Mouse (Mus musculus) retina, embryonic 14.5 days (tissue): ENCODE data around the gene Sh3glb1.
"Not testable (repeated sequence)": the region's sequence is repeated elsewhere in the genome, so short reads cannot be mapped to it uniquely, and the experiment has no call there.

Experiments used
- DNase-seq: peaks from one replicate; pipeline ENCODE4 v3.0.0-alpha.2; 2015; ENCODE audit warnings: low spot score

Gene Sh3glb1

DNA sequence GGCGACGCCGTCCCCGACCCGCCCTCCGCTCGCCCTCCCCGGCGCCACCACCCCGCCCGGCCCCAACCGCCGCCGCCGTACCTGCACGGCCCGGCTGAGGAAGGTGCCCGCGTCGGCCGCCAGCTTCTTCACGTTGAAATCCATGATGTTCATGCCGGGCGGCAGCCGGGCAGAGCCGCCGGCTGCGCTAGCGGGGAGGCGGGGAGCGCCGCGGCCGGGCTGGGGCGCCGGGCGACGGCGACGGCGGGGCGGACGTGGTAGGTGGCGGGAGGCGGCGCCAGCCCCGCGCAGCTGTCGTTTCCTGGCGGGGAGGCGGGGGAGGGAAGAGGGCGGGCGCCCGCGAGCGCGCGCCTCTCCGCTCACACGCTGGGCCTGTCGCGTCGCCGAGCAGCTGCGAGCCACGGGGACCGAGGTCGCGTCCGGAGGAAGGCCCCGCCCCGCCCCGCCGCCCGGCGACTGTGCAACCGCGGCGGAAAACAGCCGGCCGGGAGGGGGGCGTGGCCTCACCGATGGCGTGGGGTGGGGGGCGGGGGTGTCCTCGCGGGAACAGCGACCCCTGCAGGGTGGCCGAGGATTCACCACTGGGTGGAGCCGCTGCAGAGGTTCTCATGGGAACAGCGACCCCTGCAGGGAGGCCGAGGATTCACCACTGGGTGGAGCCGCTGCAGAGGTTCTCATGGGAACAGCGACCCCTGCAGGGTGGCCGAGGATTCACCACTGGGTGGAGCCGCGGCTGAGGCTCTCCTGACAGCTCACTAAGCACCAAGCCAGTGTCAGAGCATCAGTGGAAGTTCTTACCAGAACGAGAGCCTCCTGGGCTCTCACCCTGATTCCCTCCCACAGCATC lies at the start of gene Sh3glb1:
Gene Sh3glb1, minus strand, starts transcription at position 435 of the 847 bp plus-strand sequence.
- DNase-seq = peak; percentile 95

DNA sequence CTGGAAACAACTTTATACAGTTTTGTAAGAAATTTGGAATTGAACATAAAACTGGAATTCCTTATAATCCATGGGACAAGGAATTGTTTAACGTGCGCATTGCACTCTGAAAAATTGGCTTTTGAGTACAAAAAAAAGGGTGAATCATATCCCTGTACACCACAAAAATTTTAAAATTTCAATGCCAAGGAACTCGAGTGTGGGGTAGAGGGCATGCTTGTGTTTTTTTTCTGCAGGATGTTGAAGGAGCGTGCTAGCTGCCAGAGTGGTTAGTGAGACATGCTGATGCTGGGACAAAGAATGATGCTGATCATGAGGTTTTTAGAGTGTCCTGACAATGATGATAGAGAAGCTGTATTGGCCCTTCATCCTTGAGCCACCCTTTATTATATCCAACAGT lies 45.0 kb upstream of the Sh3glb1 start:
- no peak for DNase-seq

DNA sequence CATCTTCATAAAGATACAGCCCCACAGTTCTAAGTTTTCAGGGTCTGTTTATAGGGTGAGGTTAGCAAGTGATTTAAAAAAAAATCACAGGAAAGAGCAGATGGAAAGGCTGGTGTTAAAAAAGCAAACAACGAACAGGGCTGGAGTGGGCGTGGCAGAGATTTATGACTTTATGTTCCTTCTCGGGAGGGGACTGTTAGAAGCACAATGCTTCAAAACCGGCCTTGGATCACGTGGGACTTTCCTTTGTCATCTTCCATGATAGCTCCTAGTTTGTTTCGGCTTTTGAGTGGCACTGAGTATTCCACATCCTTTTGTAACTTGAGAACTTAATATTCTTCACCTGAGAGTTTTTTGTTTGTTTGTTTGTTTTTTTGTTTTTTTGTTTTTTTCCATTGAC lies 41.3 kb upstream of the Sh3glb1 start:
- DNase-seq = no peak

DNA sequence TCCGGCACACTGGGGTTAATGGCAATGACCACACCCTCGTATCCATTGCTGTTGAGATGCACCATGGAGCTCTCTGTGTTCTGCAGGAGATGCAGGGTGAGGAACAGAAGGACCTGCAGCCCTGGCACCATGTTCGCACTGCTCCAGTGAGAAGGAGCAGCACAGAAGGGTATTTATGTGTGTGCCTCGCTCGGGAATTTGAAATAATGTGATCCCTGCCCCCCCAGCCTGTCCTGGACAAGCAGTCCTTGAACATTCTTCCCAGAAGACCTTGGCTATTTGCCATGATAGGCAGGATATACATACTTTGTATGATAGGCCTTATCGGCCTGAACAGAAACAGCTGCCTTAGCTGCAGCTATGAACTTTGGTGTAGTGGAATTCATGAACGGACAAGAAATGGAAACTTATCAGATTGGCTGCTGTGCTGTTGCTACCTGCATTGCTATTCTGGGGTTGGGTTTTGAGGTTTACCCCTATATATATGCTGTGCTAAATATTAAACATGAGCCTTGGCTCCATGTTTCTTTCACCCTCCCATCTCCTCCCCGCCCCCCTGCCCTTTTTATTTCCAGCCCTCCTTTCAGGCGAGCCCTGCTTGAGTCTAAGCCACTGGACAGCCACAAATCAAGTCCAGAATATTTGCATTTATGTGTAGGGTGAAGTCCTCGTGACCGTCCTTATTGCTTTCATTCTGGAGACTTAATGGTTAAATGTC lies 40.6 kb upstream of the Sh3glb1 start, which contains the start of gene Clca3a1:
Gene Clca3a1, minus strand, starts transcription at position 386 of the 718 bp plus-strand sequence.
- no peak for DNase-seq

DNA sequence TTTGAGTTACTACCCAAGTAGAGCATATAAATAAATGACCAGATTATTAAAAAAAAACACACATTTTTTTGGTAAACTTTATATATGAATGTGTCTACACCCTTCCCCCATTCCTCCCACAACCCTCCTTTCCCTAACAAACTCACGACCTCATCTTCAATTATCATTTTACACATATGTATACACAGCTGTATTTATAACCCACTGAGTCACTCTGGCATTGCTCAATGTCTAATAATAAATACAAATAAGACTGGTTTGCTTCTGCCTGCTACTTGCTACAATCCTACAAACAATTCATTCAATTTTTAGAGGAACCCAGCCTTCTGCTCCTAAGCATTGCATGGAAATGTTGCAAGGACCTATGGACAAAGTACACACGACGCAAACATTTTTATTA lies 39.6 kb upstream of the Sh3glb1 start:
- no peak for DNase-seq

DNA sequence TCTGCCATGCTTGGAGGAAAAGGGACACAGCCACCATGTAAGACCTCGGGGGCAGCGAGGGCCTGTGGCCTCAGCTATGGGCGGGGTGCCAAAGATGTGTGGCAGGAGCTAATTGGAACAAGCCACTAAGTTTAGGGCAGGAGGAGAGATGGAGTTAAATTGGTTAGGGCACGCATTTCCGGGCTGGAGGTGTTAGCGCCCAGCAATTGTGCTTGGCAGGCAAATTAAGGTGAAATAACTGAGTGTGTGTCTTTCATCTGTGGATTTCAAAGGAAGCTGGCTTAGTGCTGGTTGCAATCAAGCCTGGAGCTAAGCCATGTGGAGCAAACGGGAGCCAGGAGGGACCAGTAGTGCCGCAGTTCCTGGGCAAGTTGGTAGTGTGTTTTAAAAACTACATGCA lies 36.0 kb upstream of the Sh3glb1 start:
- not testable (repeated sequence) for DNase-seq

DNA sequence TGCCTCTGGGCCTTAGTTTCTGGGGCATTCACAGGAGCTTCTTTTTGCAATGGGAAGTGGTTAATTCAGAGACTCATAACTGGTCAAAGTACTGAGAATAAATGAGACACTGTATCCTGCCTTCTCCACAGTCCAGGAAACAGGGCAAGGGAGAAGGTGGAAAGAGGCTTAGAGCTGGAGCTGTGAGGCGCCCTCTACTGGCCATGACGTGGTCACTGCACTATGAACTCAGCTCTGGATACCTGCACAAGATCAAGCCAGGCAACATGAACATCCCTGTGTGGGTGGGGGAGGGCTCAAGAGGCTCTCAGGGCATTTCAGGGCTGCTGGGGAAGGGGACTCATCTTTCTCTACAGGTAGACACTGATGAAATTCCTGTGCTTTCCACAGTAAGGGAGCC lies 33.0 kb upstream of the Sh3glb1 start:
- peak; percentile 37 for DNase-seq

DNA sequence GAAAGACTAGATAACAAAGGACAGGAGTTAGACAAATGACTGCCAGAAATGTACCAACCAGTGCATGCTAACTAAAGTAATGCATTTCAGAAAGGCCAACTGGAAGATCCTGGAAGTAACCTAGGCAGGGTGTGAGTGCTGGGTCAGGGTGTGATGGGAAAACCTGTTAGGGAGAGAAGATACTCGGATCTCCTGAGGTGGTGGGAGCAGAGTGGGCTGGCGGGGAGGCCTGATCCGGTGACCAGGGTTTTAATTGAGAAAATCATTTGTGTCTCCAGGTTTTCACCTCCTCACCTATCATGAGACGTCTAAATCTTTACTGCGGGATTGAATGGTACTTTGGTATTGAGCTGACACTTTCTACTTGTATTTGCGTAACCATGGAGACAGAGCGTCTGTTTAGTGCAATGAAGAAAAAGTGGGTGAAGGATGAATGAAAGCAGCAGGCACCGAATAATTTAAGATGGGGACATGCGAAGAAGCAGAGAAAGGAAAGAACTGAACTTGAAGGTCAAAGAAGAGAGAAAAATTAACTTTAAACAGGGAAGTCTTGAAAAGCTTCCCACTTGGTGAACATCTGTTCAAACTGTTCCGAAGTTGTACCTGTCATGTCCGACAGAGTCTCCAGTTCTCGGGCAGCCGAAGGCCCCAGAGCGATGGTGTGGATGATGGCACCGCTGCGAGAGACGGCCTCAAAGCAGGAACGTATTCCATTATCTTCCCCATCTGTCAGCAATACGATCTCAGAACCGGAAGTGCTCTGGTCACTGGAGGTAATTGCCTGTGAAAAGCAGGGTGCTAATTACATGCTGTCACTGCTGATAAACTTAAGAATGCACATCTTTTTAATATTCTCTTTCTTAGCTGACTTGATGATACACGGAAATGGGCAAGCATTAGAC lies 29.2 kb upstream of the Sh3glb1 start:
- DNase-seq = peak; percentile 44

DNA sequence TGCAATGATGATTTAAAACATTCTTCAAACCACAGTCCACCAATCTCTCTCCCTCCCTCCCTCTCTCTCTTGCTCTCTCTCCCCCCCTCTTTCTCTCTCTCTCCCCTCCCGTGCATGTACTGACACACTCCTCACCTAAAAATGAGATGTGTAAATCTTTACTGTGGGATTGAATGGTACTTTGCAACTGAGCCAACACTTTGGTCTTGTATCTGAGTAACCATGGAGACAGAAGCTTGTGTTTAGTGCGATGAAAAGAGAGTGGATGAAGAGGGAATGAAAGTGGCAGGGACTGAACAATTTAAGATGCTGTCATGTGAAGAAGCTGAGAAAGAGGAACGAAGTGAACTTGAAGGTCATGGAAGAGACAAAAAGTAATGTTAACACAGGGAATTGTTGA lies 27.6 kb upstream of the Sh3glb1 start:
- not testable (repeated sequence) for DNase-seq

DNA sequence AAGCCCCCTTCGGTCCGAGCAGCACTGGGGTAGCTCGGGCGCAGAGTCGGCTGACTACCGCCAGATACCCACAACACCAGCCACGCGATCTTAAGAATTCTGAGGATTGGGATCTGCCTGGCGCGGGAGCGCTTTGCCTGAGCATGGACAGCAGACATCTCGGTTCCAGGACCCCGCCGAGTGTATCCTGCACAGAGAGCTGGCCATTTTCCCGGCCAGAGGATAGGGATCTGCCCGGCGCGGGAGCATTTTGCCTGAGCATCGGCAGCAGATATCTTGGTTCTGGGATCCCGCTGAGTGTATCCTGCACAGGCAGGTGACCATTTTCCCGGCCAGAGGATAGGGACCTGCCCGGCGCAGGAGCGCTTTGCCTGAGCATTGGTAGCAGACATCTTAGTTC lies 18.3 kb upstream of the Sh3glb1 start:
- DNase-seq = not testable (repeated sequence)

DNA sequence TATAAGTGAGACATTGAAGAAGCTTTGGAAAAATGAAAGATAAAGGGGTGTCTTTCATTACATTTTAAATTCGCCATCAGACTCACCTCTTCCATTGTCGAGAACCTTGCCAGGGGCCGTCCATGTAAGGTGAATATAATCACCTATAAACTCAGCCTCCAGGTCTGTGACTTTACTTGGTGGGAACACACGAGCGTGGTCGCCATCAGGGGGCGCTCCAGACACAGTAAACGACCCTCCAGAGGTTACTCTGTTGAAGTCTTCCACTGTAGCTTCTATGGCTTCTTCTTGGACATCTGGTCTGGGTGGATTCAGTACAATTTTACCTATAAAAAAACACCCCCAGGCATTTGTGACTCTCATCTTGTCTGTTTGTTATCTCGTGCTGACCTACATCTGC lies 16.7 kb upstream of the Sh3glb1 start:
- peak; percentile 64 for DNase-seq

DNA sequence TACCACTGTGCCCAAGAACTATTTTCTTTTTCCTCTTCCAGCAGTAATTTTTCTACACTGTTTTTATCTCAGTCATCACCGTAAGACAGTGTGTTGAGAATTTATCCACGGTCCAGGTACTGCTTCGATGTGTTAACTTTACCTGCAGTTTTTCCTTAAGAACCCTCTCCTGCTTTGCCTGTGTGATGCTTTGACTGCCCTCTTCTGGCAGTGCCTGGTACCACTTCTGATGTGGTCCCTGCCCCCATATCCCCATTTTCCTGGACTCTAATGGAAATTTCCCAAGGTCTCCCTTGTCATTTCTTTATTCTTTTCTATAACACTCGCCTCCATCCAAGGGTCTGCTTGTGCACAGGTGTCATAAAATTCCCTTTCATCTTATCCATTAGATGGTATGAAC lies 3.3 kb upstream of the Sh3glb1 start:
- peak; percentile 67 for DNase-seq

DNA sequence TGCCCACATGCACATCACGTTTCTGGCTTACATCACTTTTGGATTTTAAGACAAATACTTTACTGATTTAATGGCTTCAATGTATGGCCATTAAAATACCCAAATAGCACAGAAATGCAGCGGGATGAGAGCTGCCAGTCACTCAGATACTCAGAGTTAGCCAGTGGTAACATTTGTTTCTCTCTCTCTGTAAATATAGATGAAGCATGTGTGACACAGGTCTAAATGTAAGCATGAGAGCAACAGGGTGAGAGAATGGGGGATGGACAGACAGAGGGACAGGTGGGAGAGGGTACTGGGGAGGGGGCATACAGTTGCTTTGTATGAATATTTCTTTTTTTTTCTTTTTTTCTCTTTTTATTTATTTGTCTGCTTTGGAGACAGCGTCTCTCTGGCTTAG lies 2.4 kb upstream of the Sh3glb1 start:
- not testable (repeated sequence) for DNase-seq

DNA sequence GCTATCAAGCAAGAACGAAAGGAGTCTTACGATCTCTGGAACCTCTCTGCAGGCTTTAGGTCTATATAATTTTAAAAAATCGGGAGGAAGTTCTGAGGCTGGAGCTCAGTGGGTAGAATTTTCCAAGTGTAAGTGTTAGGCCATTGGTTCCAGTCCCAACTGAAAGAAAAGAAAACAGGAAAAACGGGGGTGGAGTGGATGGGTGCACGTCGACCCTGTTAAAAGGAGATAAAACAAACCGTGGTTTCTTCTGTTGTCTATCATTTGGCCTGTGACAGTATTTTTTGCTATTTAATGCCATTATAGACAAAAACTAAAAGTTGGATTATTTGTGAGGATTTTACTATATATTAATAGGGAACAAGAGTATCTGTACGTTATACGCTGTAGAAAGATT lies 1.7 kb upstream of the Sh3glb1 start:
- DNase-seq = no peak

DNA sequence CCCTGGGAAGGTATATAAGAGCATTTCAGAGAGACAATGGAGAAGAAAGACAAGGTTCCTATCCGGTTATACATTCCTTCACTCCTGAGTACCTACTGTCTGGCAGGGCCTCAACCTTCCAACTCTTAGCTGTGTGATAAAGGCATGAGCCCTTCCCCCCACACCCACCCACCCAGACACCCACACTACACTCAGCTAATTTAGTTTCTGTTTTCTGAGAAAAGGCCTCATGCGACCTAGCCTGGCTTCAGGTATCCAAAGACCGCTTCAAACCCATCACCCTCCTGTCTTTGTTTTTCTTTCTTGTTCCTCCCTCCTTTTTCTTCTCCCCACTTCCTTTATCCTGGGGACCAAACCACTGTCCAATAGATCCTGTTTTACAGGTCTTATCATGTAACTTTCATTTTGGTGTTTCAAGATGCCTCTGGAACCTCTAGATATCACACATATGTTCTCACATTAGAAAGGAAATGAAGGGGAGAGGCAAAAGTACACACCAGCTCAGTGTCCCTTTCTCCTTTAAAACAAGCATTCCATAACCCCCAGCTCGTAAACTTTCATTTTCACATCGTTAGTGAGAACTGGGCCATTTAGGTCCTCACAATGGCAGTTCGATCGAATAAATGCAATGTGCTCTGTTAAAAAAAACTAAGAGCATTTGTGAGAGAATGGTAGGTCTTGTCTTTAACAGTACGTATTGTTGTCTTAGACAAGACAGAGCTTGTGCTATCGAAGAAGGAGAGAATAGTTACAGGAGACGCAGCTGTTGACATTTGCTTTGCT lies 1.1 kb upstream of the Sh3glb1 start:
- no peak for DNase-seq

DNA sequence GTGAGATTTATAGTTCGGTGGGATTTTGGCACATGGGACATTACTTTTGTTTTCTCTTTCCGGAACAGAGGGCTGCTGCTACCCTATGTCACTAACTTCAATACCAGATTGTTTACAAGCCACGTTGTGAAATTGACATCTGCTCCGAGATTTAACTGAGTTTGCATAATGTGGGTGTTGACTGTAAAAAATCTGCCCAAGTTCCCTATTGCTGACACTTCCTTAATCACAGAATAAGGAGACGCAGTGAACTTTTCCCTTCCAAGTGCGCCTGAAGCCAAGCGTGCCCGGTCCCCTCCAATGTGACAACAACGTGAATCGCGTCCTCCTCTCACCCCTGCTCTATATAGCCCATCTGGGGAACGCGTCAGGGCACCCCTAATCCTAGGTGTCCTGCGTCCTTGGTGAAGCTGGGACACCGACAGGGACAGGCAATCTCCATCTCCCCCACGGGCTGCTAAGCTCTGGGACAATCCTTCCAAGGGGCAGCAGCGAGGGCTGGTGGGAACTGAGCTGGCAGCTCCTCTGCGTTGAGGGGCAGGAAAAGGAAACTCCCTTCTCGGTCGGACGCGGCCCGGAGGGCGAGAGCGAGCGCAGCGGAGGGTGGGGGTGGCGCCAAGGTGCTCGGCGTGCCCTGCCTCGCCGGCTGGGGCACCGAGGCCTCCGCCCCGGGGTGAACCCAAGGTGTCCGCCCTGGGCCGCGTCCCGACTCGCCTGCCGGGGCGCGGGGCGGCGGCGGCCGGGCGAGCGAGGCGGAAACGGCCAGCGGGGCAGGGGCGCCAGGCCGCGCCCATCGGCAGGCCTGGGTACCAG lies 841 bp downstream of the Sh3glb1 start:
- DNase-seq = peak; percentile 66

DNA sequence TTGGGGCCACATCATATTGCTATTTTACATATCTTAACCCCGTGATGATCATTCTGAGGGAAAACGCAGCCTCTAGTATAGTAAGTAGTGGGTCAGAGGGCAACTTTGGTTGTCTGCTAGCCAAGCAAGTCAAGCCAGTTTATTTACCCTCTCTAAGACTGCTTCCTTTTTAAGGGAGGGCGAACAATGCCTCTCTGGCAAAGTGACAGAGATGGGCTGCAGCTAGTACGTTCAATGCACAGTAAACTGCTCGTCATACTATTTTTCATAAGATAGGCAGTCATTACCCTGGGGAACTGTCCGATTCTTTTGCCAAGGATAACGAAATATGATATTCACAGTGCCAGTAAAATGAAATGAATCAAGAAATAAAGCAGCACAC lies 1.4 kb downstream of the Sh3glb1 start:
- DNase-seq = no peak

DNA sequence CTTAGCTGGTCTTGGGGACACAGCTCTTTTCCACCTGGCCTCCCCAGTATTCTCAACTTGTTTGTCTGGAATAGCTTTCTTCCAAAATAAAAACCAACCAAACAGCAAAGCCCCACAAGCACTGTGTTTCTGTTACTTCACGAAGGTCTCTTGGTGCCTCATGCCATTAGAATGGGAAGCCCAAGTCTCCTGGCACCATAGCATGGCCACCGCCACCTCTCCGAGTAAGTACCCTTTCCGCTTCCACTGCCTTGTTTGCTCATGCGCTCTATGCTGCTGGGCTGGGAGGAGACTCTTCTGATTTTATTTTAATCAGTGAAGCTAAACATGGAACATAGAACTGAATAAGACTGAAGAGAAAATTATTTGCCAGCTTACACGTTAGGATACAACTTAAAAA lies 2.3 kb downstream of the Sh3glb1 start:
- DNase-seq = no peak

DNA sequence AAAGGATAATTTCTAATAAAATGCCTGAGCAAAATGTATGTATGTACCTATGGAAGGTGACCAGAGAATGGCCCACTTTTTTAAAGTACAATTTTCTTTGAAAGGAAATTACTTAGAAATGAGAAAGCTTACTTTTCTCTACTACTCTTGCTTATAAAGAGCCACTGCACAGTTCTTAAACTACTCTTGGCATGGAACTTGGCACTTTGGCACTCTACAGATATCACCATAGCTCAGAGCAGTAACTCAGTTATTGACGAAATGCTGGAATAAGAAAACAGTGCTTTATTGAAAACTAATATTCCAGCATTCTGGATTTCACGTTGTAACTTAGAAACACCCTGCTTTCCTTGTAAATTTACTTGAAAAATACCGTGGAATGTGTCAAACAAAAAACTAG lies 3.0 kb downstream of the Sh3glb1 start:
- DNase-seq = no peak

DNA sequence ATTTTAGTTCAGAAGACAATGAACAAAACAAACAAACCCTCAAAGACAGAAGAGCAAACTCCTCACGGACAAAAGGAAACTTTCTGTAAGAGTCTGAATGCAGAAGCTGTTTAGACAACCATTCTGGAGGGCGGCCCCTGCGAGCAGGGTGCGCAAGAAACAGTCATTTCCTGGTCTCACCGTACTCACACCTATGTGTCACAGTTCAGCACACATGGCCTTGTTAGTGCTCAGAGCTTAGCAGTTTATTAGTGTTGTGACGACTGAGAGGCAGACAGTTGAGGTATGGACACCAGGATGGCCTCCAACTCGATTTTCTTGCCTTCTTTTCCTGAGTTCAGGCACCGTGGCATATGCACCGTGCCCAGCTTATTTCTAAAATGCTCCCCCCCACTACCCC lies 4.2 kb downstream of the Sh3glb1 start:
- no peak for DNase-seq

DNA sequence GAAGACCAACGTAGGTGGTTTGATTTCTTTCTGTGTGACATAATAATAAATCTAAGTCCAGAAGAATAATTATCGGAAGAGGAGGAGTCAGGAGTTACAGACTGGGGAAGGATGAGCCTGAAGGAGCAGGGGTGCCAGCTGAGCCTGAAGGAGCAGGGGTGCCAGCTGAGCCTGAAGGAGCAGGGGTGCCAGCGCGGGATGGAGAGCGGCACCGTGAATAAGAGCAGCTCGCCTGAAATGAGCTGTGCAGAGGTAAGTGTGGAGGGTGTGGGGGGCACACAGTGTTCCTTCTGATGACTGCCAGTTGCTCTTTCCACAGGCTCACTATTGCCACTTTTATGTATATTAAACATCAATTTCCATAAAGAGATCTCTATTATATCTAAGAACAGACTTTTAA lies 5.1 kb downstream of the Sh3glb1 start:
- DNase-seq = no peak
